Comparison of ENCODE assay signal across 8 mouse cellular contexts in genomic region chr9:119323260-119323645, GRCm38 (mm10). TPM values are rescaled to one million over a fixed set of nuclear protein-coding genes. Genes with fewer than 3 reads are reported as not detected.
DNase-seq lines count a peak whose midpoint lies in the region; ATAC-seq lines count a peak whose summit lies in the region.

No protein-coding gene starts in this region.

- H3K27ac ChIP-seq in kidney, embryonic 15.5 days: peak overlapping the region; percentile 95
- H3K27ac ChIP-seq in hindbrain, embryonic 16.5 days (ENCODE audit: low read depth, low read length): peak overlapping the region; percentile 94
- peak overlapping the region; percentile 92 for H3K27ac ChIP-seq in midbrain, embryonic 15.5 days

- H3K9ac ChIP-seq in kidney, embryonic 15.5 days: peak overlapping the region; percentile 62
- peak overlapping the region; percentile 69 for H3K9ac ChIP-seq in hindbrain, embryonic 16.5 days (ENCODE audit: low read depth, low read length)
- peak overlapping the region; percentile 62 for H3K9ac ChIP-seq in midbrain, embryonic 15.5 days

- no peaks in the 10 kb centered on the region for H3K9me3 ChIP-seq in kidney, embryonic 15.5 days (replicated peaks)
- H3K9me3 ChIP-seq in hindbrain, embryonic 16.5 days (ENCODE audit: control insufficient read depth, low read length): no peaks in the 10 kb centered on the region
- H3K9me3 ChIP-seq in midbrain, embryonic 15.5 days: no peaks in the 10 kb centered on the region

- H3K4me2 ChIP-seq in kidney, embryonic 15.5 days: peak overlapping the region; percentile 97
- H3K4me2 ChIP-seq in hindbrain, embryonic 16.5 days (ENCODE audit: low read length): peak overlapping the region; percentile 77
- H3K4me2 ChIP-seq in midbrain, embryonic 15.5 days: peak overlapping the region; percentile 68

- H3K4me3 ChIP-seq in kidney, embryonic 15.5 days (replicated peaks): peak overlapping the region; percentile 98
- peak overlapping the region; percentile 96 for H3K4me3 ChIP-seq in hindbrain, embryonic 16.5 days (ENCODE audit: low read length)
- H3K4me3 ChIP-seq in midbrain, embryonic 15.5 days: peak overlapping the region; percentile 95

- ATAC-seq in kidney, embryonic 15.5 days (replicated peaks; ENCODE audit: low FRiP score): no peak
- peak; percentile 1; the same call in 1 of the 2 replicates for ATAC-seq in hindbrain, embryonic 16.5 days
- ATAC-seq in midbrain, embryonic 15.5 days (replicated peaks): peak; percentile 25

- peaks cover 25% of the 10 kb centered on the region for H3K4me1 ChIP-seq in kidney, embryonic 15.5 days
- peaks cover 20% of the 10 kb centered on the region for H3K4me1 ChIP-seq in hindbrain, embryonic 16.5 days (ENCODE audit: control insufficient read depth, insufficient read depth, low read depth, low read length)
- H3K4me1 ChIP-seq in midbrain, embryonic 15.5 days: peaks cover 24% of the 10 kb centered on the region

- H3K27me3 ChIP-seq in kidney, embryonic 15.5 days: no peaks in the 10 kb centered on the region
- no peaks in the 10 kb centered on the region for H3K27me3 ChIP-seq in hindbrain, embryonic 16.5 days (replicated peaks; ENCODE audit: control insufficient read depth, insufficient read depth, low read length)
- H3K27me3 ChIP-seq in midbrain, embryonic 15.5 days (replicated peaks): no peaks in the 10 kb centered on the region

- no peak for DNase-seq in kidney, adult 18-20 months
- DNase-seq in c-Kit-positive CD71-positive TER-119-negative erythroid progenitor cells, embryonic 14.5 days (ENCODE audit: low read depth): peak; percentile 50
- DNase-seq in cerebellum, adult 18-20 months: no peak
- no peak for DNase-seq in ovary, postnatal 36 days (ENCODE audit: low spot score)
- no peak for DNase-seq in adrenal gland, adult 2 months

- 4% methylated on average over 9 of the region's 9 CpGs for WGBS in kidney, embryonic 15.5 days
- 6% methylated on average over 9 of the region's 9 CpGs for WGBS in hindbrain, embryonic 16.5 days
- WGBS in midbrain, embryonic 15.5 days: 4% methylated on average over 9 of the region's 9 CpGs

- peaks cover 4% of the 10 kb centered on the region; the same call in 1 of the 2 replicates for H3K36me3 ChIP-seq in kidney, embryonic 15.5 days
- no peaks in the 10 kb centered on the region for H3K36me3 ChIP-seq in hindbrain, embryonic 16.5 days (ENCODE audit: control insufficient read depth, insufficient read depth, low read length)
- no peaks in the 10 kb centered on the region for H3K36me3 ChIP-seq in midbrain, embryonic 15.5 days (replicated peaks)

RNA-seq across cellular contexts. Expression of gene Oxsr1, which starts 1.0 kb away (rescaled TPM):
- 12.3 and 14.2 TPM in 2 replicates for polyA plus RNA-seq in kidney, embryonic 15.5 days (2015; fragmentation: Nextera tagmentation; extraction: Ambion mirVana)
- polyA plus RNA-seq in hindbrain, embryonic 16.5 days (2015; fragmentation: Nextera tagmentation; extraction: Ambion mirVana): 12.1 and 12.8 TPM in 2 replicates
- polyA plus RNA-seq in midbrain, embryonic 15.5 days (2015; fragmentation: Nextera tagmentation; extraction: Ambion mirVana): 14.2 and 14.5 TPM in 2 replicates
- 10 to 100 TPM; 32.7 to 33.1 TPM for total RNA-seq in adrenal gland, adult 2 months (2021)
- polyA plus RNA-seq in adrenal gland, adult 2 months (2012; rRNA removed): 7.2 and 8.2 TPM in 2 replicates

RNA-seq across cellular contexts. Expression of gene Acaa1a, which starts 16.2 kb away (rescaled TPM):
- 111 and 121 TPM in 2 replicates for polyA plus RNA-seq in kidney, embryonic 15.5 days (2015; fragmentation: Nextera tagmentation; extraction: Ambion mirVana)
- polyA plus RNA-seq in hindbrain, embryonic 16.5 days (2015; fragmentation: Nextera tagmentation; extraction: Ambion mirVana): 122 and 124 TPM in 2 replicates
- 120 and 124 TPM in 2 replicates for polyA plus RNA-seq in midbrain, embryonic 15.5 days (2015; fragmentation: Nextera tagmentation; extraction: Ambion mirVana)
- 100 to 1,000 TPM in 1 of 2 experiments, 10 to 100 TPM in 1; 79.6 to 121 TPM for total RNA-seq in adrenal gland, adult 2 months (2021)
- polyA plus RNA-seq in adrenal gland, adult 2 months (2012; rRNA removed): 607 and 681 TPM in 2 replicates

RNA-seq across cellular contexts. Expression of gene Myd88, which starts 18.0 kb away (rescaled TPM):
- polyA plus RNA-seq in kidney, embryonic 15.5 days (2015; fragmentation: Nextera tagmentation; extraction: Ambion mirVana): 25.6 and 25.9 TPM in 2 replicates
- polyA plus RNA-seq in hindbrain, embryonic 16.5 days (2015; fragmentation: Nextera tagmentation; extraction: Ambion mirVana): 6.6 and 6.7 TPM in 2 replicates
- polyA plus RNA-seq in midbrain, embryonic 15.5 days (2015; fragmentation: Nextera tagmentation; extraction: Ambion mirVana): 6.5 and 7.2 TPM in 2 replicates
- 10 to 100 TPM; 26.9 to 34.5 TPM for total RNA-seq in adrenal gland, adult 2 months (2021)
- 18.5 and 19.7 TPM in 2 replicates for polyA plus RNA-seq in adrenal gland, adult 2 months (2012; rRNA removed)

RNA-seq across cellular contexts. Expression of gene Xylb, which starts 33.9 kb away (rescaled TPM):
- 20.8 and 26.9 TPM in 2 replicates for polyA plus RNA-seq in kidney, embryonic 15.5 days (2015; fragmentation: Nextera tagmentation; extraction: Ambion mirVana)
- polyA plus RNA-seq in hindbrain, embryonic 16.5 days (2015; fragmentation: Nextera tagmentation; extraction: Ambion mirVana): 3.0 and 3.5 TPM in 2 replicates
- polyA plus RNA-seq in midbrain, embryonic 15.5 days (2015; fragmentation: Nextera tagmentation; extraction: Ambion mirVana): 2.7 TPM in 2 replicates
- 1 to 10 TPM; 1.5 to 1.8 TPM for total RNA-seq in adrenal gland, adult 2 months (2021)
- polyA plus RNA-seq in adrenal gland, adult 2 months (2012; rRNA removed): 1.1 and 1.2 TPM in 2 replicates

RNA-seq across cellular contexts. Expression of gene Slc22a14, which starts 42.1 kb away (rescaled TPM):
- 0.30 TPM in 1 of 2 replicates, not detected in the other for polyA plus RNA-seq in kidney, embryonic 15.5 days (2015; fragmentation: Nextera tagmentation; extraction: Ambion mirVana)
- polyA plus RNA-seq in hindbrain, embryonic 16.5 days (2015; fragmentation: Nextera tagmentation; extraction: Ambion mirVana): 0.08 TPM in 1 of 2 replicates, not detected in the other
- not detected in 2 replicates for polyA plus RNA-seq in midbrain, embryonic 15.5 days (2015; fragmentation: Nextera tagmentation; extraction: Ambion mirVana)
- under 1 TPM in 1 of 2 experiments, not detected in 1; 0.12 TPM for total RNA-seq in adrenal gland, adult 2 months (2021)
- not detected in 2 replicates for polyA plus RNA-seq in adrenal gland, adult 2 months (2012; rRNA removed)
